20 mouse cellular contexts compared by ENCODE assay signal in genomic region chr6:34355349-34355747, GRCm38 (mm10). TPM values are rescaled to one million over a fixed set of nuclear protein-coding genes. Genes with fewer than 3 reads are reported as not detected.
DNase-seq lines count a peak whose midpoint lies in the region; ATAC-seq and TF ChIP-seq lines count a peak whose summit lies in the region.
"Had no signal": no experiment of that assay in that cellular context is flagged by ENCODE, and none has a peak within 500 bp of the region (broad histone marks: within the 10 kb centered on the region; RNA-seq: fewer than 3 reads in every experiment).

No protein-coding gene starts in this region.

- dilution Hi-C loops in CH12.LX (cut with MboI; ENCODE audit: extremely low pct_ligation_motif_present, extremely low pct_unique_long_range_greater_than_20kb, low sequenced_read_pairs): no loop called here

- H3K36me3 ChIP-seq in heart, adult 2 months (ENCODE audit: control insufficient read depth, insufficient read depth, low read length): no peaks in the 10 kb centered on the region
- no peaks in the 10 kb centered on the region for H3K36me3 ChIP-seq in kidney, adult 2 months (ENCODE audit: control insufficient read depth, insufficient read depth, low read length)
- no peaks in the 10 kb centered on the region for H3K36me3 ChIP-seq in kidney, embryonic 15.5 days
- no peaks in the 10 kb centered on the region for H3K36me3 ChIP-seq in CH12.LX (replicated peaks in 1 of 2; ENCODE audit: control insufficient read depth in 1 of 2, insufficient read depth in 1 of 2, low read length in 1 of 2)
- H3K36me3 ChIP-seq: embryonic facial prominence, embryonic 13.5 days; forebrain, embryonic 10.5 days; limb, embryonic 10.5 days; midbrain, embryonic 10.5 days; neural tube, embryonic 15.5 days had no signal

- H3K4me2 ChIP-seq in kidney, embryonic 15.5 days: no peak overlapping the region
- no peak overlapping the region for H3K4me2 ChIP-seq in CH12.LX (ENCODE audit: insufficient read depth, low read depth, poor library complexity, severe bottlenecking)
- H3K4me2 ChIP-seq: hindbrain, embryonic 14.5 days; neural tube, embryonic 15.5 days had no signal

- no peaks in the 10 kb centered on the region for H3K27me3 ChIP-seq in heart, adult 2 months (ENCODE audit: control insufficient read depth, insufficient read depth, low read length)
- H3K27me3 ChIP-seq in kidney, adult 2 months (replicated peaks; ENCODE audit: control insufficient read depth, insufficient read depth, low read length): no peaks in the 10 kb centered on the region
- no peaks in the 10 kb centered on the region for H3K27me3 ChIP-seq in kidney, embryonic 15.5 days
- H3K27me3 ChIP-seq in CH12.LX (replicated peaks): no peaks in the 10 kb centered on the region
- H3K27me3 ChIP-seq: embryonic facial prominence, embryonic 13.5 days; neural tube, embryonic 15.5 days had no signal

- in situ Hi-C loops in CH12.LX (cut with MboI; ENCODE audit: low pct_ligation_motif_present, low pct_unique_long_range_greater_than_20kb, low sequenced_read_pairs): loop anchor here (10.0 kb wide), 1 partner anchor 99 kb away; no protein-coding TSS in a partner anchor

- TF ChIP-seq POLR2A in heart, adult 2 months (IDR thresholded peaks at IDR 0.05; ENCODE audit: insufficient read depth, low read depth, low read length): no peak
- TF ChIP-seq POLR2A in kidney, adult 2 months (IDR thresholded peaks at IDR 0.05; ENCODE audit: low read depth, low read length): no peak
- TF ChIP-seq POLR2A in CH12.LX (IDR thresholded peaks at IDR 0.05; ENCODE audit: low read depth, low read length): no peak

- no peak for TF ChIP-seq EP300 in heart, adult 2 months (IDR thresholded peaks at IDR 0.05; ENCODE audit: insufficient read depth, low read depth, low read length)
- TF ChIP-seq EP300 in CH12.LX (IDR thresholded peaks at IDR 0.05; ENCODE audit: low read length): no peak

- no peak for DNase-seq in heart, adult 2 months
- no peak for DNase-seq in heart, adult 18-20 months
- no peak for DNase-seq in kidney, adult 2 months
- DNase-seq in CH12.LX (ENCODE audit: extremely low read depth): no peak
- peak; percentile 28 for DNase-seq in lung, postnatal 25 days (ENCODE audit: low spot score)
- no peak for DNase-seq in frontal cortex, postnatal 25 days (ENCODE audit: low spot score in 2 of 2)
- DNase-seq: adrenal gland, postnatal 10 days; B cell, adult 2 months; cerebellum, adult 8-10 months; kidney, adult 8-10 months; kidney, postnatal 4 days; right cerebral cortex, postnatal 4 days; thymus, adult 2 months had no signal

- no peak overlapping the region for H3K4me3 ChIP-seq in heart, adult 2 months
- H3K4me3 ChIP-seq in kidney, adult 2 months (ENCODE audit: insufficient read depth, low read depth, low read length): no peak overlapping the region
- H3K4me3 ChIP-seq in kidney, embryonic 15.5 days (replicated peaks): no peak overlapping the region
- H3K4me3 ChIP-seq in CH12.LX (replicated peaks in 1 of 3; ENCODE audit: low read depth in 2 of 3, low read length in 2 of 3, poor library complexity in 1 of 3): no peak overlapping the region
- H3K4me3 ChIP-seq: embryonic facial prominence, embryonic 13.5 days; forebrain, embryonic 10.5 days; limb, embryonic 10.5 days; neural tube, embryonic 15.5 days had no signal

- TF ChIP-seq CTCF in heart, adult 2 months (IDR thresholded peaks at IDR 0.05): peak; percentile 12; the same call in 1 of the 2 replicates
- 0 out of 2 replicates have a peak, but pooled peaks have one; percentile 3 for TF ChIP-seq CTCF in kidney, adult 2 months (conservative IDR thresholded peaks at IDR 0.05; ENCODE audit: insufficient read depth, insufficient read length, low read depth, low read length)
- TF ChIP-seq CTCF in CH12.LX (conservative IDR thresholded peaks at IDR 0.05 in 1 of 2, IDR thresholded peaks at IDR 0.05 in 1 of 2; ENCODE audit: low read depth in 2 of 2, low read length in 2 of 2): peak in 1 of 2 experiments; percentile 51; a peak in 2 of 4 replicates

- no peaks in the 10 kb centered on the region for H3K9me3 ChIP-seq in kidney, embryonic 15.5 days (replicated peaks)
- no peaks in the 10 kb centered on the region for H3K9me3 ChIP-seq in CH12.LX (replicated peaks; ENCODE audit: low read length)
- H3K9me3 ChIP-seq: embryonic facial prominence, embryonic 13.5 days; forebrain, embryonic 10.5 days; limb, embryonic 10.5 days; midbrain, embryonic 10.5 days; neural tube, embryonic 15.5 days had no signal

- H3K9ac ChIP-seq in heart, adult 2 months (ENCODE audit: low read depth, low read length): no peak overlapping the region
- H3K9ac ChIP-seq in kidney, embryonic 15.5 days: no peak overlapping the region
- H3K9ac ChIP-seq in CH12.LX (ENCODE audit: insufficient read depth, low read depth): no peak overlapping the region
- H3K9ac ChIP-seq: embryonic facial prominence, embryonic 13.5 days; hindbrain, embryonic 14.5 days; neural tube, embryonic 15.5 days had no signal

- no peaks in the 10 kb centered on the region for H3K4me1 ChIP-seq in heart, adult 2 months (ENCODE audit: control insufficient read depth, insufficient read depth, low read length)
- peaks cover 3% of the 10 kb centered on the region; the same call in 1 of the 2 replicates for H3K4me1 ChIP-seq in kidney, adult 2 months (ENCODE audit: control insufficient read depth, insufficient read depth, low read length)
- H3K4me1 ChIP-seq in kidney, embryonic 15.5 days: peaks cover 14% of the 10 kb centered on the region
- peaks cover 0 to 12% of the 10 kb centered on the region in 2 experiments; a peak in 1 of 4 replicates for H3K4me1 ChIP-seq in CH12.LX (ENCODE audit: control insufficient read depth in 1 of 2, insufficient read depth in 2 of 2)

- H3K27ac ChIP-seq in heart, adult 2 months: no peak overlapping the region
- H3K27ac ChIP-seq in kidney, adult 2 months (ENCODE audit: insufficient read depth, low read depth, low read length): no peak overlapping the region
- H3K27ac ChIP-seq in kidney, embryonic 15.5 days: no peak overlapping the region
- H3K27ac ChIP-seq in CH12.LX (ENCODE audit: insufficient read depth, low read depth): no peak overlapping the region
- H3K27ac ChIP-seq: embryonic facial prominence, embryonic 13.5 days; forebrain, embryonic 10.5 days; hindbrain, embryonic 14.5 days; neural tube, embryonic 15.5 days had no signal

- TF ChIP-seq RAD21 in CH12.LX (IDR thresholded peaks at IDR 0.05; ENCODE audit: low read depth, low read length): peak; percentile 12

- intact Hi-C loops in heart, adult 2 months (cut with DNase I): no loop called here

- no peaks in the 10 kb centered on the region for H3K79me2 ChIP-seq in heart, adult 2 months (replicated peaks; ENCODE audit: control insufficient read depth, insufficient read depth, low read length)
- H3K79me2 ChIP-seq in CH12.LX (replicated peaks; ENCODE audit: control insufficient read depth, extremely low read depth, insufficient read depth, poor library complexity, severe bottlenecking): no peaks in the 10 kb centered on the region

- WGBS in heart, adult 2 months: 76% methylated on average over 6 of the region's 6 CpGs
- WGBS in kidney, adult 2 months: 87% methylated on average over 6 of the region's 6 CpGs
- WGBS in kidney, embryonic 15.5 days: 79% methylated on average over 6 of the region's 6 CpGs

- ATAC-seq in kidney, embryonic 15.5 days (replicated peaks; ENCODE audit: low FRiP score): no peak

TF ChIP-seq in CH12.LX, 34 proteins besides CTCF, POLR2A, EP300 and RAD21:
- TF ChIP-seq SMC3 (IDR thresholded peaks at IDR 0.05; ENCODE audit: low read depth, low read length): peak; percentile 46
- no peak for TF ChIP-seq ZC3H11A (IDR thresholded peaks at IDR 0.05; ENCODE audit: low read depth, low read length)
- TF ChIP-seq GABPA (IDR thresholded peaks at IDR 0.05; ENCODE audit: insufficient replicate concordance, low read depth, low read length): no peak

RNA-seq across cellular contexts. Expression of gene Akr1b8, which starts 1.4 kb away (rescaled TPM):
- 1 to 10 TPM; 3.3 to 3.5 TPM for total RNA-seq in heart, adult 2 months (2021)
- 4.2 and 4.8 TPM in 2 replicates for polyA plus RNA-seq in heart, adult 2 months (2012; rRNA removed)
- total RNA-seq in heart, adult 18-20 months (2021): 1 to 10 TPM; 3.1 to 5.0 TPM
- 2.6 and 3.9 TPM in 2 replicates for polyA plus RNA-seq in kidney, adult 2 months (2012; rRNA removed)
- 13.2 and 13.9 TPM in 2 replicates for polyA plus RNA-seq in kidney, embryonic 15.5 days (2015; fragmentation: Nextera tagmentation; extraction: Ambion mirVana)
- total RNA-seq in CH12.LX (2012; rRNA removed) (0.13 and 0.21 TPM in 2 replicates), CH12.LX (2014; rRNA removed) (not detected in 2 replicates)
- polyA plus RNA-seq in CH12.LX (2012; ENCODE audit: insufficient read length, low read depth): not detected in 2 replicates

RNA-seq across cellular contexts. Expression of gene Akr1b10, which starts 28.7 kb away (rescaled TPM):
- total RNA-seq in heart, adult 2 months (2021): 10 to 100 TPM; 53.8 to 63.5 TPM
- 50.5 and 89.4 TPM in 2 replicates for polyA plus RNA-seq in heart, adult 2 months (2012; rRNA removed)
- total RNA-seq in heart, adult 18-20 months (2021): 10 to 100 TPM; 60.9 to 62.9 TPM
- 40.1 and 42.2 TPM in 2 replicates for polyA plus RNA-seq in kidney, adult 2 months (2012; rRNA removed)
- polyA plus RNA-seq in kidney, embryonic 15.5 days (2015; fragmentation: Nextera tagmentation; extraction: Ambion mirVana): 28.8 and 29.9 TPM in 2 replicates
- total RNA-seq in CH12.LX (2012; rRNA removed): 20.3 and 20.7 TPM in 2 replicates
- 29.6 and 34.0 TPM in 2 replicates for total RNA-seq in CH12.LX (2014; rRNA removed)
- polyA plus RNA-seq in CH12.LX (2012; ENCODE audit: insufficient read length, low read depth): 29.3 and 34.7 TPM in 2 replicates

RNA-seq across cellular contexts. Expression of gene Akr1b3, which starts 38.1 kb away (rescaled TPM):
- 100 to 1,000 TPM; 266 to 282 TPM for total RNA-seq in heart, adult 2 months (2021)
- polyA plus RNA-seq in heart, adult 2 months (2012; rRNA removed): 352 and 459 TPM in 2 replicates
- total RNA-seq in heart, adult 18-20 months (2021): 100 to 1,000 TPM; 275 to 331 TPM
- polyA plus RNA-seq in kidney, adult 2 months (2012; rRNA removed): 208 and 280 TPM in 2 replicates
- polyA plus RNA-seq in kidney, embryonic 15.5 days (2015; fragmentation: Nextera tagmentation; extraction: Ambion mirVana): 184 and 190 TPM in 2 replicates
- 313 and 382 TPM in 2 replicates for total RNA-seq in CH12.LX (2012; rRNA removed)
- 257 and 264 TPM in 2 replicates for total RNA-seq in CH12.LX (2014; rRNA removed)
- polyA plus RNA-seq in CH12.LX (2012; ENCODE audit: insufficient read length, low read depth): 344 and 359 TPM in 2 replicates

RNA-seq across cellular contexts. Expression of gene Akr1b7, which starts 56.8 kb away (rescaled TPM):
- total RNA-seq in heart, adult 2 months (2021): not detected
- polyA plus RNA-seq in heart, adult 2 months (2012; rRNA removed): not detected in 2 replicates
- not detected for total RNA-seq in heart, adult 18-20 months (2021)
- 3.2 and 4.0 TPM in 2 replicates for polyA plus RNA-seq in kidney, adult 2 months (2012; rRNA removed)
- polyA plus RNA-seq in kidney, embryonic 15.5 days (2015; fragmentation: Nextera tagmentation; extraction: Ambion mirVana): 61.8 and 160 TPM in 2 replicates
- 0.08 TPM in 2 replicates for total RNA-seq in CH12.LX (2012; rRNA removed)
- not detected in 2 replicates for total RNA-seq in CH12.LX (2014; rRNA removed)
- not detected in 2 replicates for polyA plus RNA-seq in CH12.LX (2012; ENCODE audit: insufficient read length, low read depth)
- polyA plus RNA-seq: embryonic facial prominence, embryonic 13.5 days; hindbrain, embryonic 14.5 days; limb, embryonic 10.5 days; midbrain, embryonic 10.5 days had no signal
